Mouse (Mus musculus): ENCODE results near the gene Rpl24. TPM values are rescaled to one million over a fixed set of nuclear protein-coding genes. Genes with fewer than 3 reads are reported as not detected.
A peak's percentile ranks its signal among the peaks of the same experiment; 100 is the strongest.
"Not testable (repeated sequence)": the region's sequence is repeated elsewhere in the genome, so short reads cannot be mapped to it uniquely, and the experiment has no call there.

Gene Rpl24
- polyA plus RNA-seq, 1 experiment from 2014 or later = 608 TPM

DNA sequence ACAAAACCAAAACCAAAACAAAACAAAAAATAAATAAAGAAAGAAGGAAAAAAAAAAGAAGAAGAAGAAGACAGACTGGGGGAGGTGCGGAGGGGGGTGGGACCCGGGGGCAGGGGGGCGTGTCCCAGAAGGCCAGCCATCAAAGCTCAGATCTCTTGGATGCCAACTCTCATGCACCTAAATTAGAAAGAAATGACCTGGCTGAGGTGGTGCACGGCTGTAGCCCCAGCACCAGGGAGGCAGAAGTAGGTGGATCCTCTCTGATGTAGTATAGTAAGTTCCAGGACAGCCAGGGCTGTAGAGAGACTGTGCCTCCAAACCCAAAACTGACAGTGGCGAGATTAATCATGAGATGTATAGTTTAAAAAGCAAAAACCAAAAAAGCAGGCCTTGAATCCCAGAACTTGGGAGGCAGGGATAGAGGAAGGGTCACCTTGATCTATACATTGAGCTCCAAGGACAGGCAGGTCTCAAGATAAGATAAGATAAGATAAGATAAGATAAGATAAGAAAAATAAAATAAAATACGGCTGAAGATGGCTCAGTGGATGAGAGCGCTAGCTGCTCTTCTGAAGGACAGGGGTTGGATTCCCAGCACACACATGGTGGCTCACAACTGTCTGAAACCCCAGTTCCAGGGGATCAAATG, 14.3 kb upstream of the Rpl24 start:
- Histone ChIP-seq H3K4me3 (ENCODE audit: inconsistent target) (peak overlapping the region; percentile 45), H3K79me2 (ENCODE audit: inconsistent target) (no peaks in the 10 kb centered on the region), H3K36me3 (ENCODE audit: inconsistent target) (no peaks in the 10 kb centered on the region), H3K27ac (no peak overlapping the region)
- WGBS (ENCODE audit: missing documents) = 53% methylated on average over 7 of the region's 7 CpGs

DNA sequence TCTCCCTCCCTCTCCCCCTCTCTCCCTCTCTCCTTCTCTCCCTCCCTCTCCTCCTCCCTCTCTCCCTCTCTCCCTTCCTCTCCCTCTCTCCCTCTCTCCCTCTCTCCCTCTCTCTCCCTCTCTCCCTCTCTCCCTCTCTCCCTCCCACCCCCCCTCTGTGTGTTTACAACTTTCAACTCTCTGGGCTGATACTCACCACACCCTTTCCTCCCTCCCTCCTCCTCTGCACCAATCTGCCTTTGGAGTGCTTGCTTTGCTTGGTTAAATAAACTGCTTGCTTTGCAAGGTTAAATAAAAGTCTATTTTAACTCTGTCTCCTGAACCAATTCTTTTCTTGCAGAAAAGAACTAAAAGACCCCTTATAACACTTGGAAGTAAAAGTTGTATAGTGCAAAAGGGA, 13.3 kb upstream of the Rpl24 start:
- no peaks in the 10 kb centered on the region for H3K36me3 ChIP-seq (ENCODE audit: inconsistent target)
- H3K79me2 ChIP-seq (ENCODE audit: inconsistent target) = no peaks in the 10 kb centered on the region
- no peak overlapping the region for H3K27ac ChIP-seq
- H3K4me3 ChIP-seq (ENCODE audit: inconsistent target) = no peak overlapping the region

DNA sequence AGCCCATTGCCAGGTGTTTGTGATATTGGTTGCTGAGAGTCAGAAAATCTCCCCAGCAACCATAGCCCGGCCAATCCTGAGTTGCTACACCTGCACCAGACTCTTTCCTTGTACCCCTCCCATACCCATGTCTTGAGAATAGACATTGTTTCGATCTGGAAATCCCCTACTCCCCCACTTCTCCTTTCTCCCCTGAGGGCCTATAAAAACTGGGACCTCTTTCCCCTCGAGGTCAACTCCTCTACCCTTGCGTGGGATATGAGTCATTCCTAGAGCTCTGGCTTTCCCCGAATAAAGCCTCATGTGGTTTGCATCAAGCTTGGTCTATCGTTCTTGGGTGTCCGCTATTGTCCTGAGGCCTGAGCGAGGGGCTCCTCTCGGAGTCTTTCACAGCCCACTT, 11.9 kb upstream of the Rpl24 start:
- not testable (repeated sequence) for H3K27ac ChIP-seq
- WGBS (ENCODE audit: missing documents) = 57% methylated on average over 9 of the region's 9 CpGs

DNA sequence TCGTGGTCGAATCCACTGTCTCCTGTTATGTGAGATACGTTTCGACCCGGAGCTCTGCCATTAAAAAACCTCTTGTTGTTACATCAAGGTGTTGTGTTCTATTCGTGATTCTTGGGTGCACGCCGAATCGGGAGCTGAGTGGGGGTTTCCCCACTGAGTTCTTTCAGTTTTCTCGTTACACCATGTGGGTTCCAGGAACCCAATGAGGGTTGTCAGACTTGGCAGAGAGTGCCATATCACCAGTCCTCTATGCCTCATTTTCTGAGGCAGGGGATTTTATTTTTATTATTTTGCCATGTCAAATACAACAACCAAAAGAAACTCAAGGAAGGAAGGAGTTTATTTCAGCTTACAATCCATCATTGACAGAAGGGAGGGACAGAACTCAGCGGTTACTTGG, 3.0 kb upstream of the Rpl24 start:
- not testable (repeated sequence) for H3K36me3 ChIP-seq (ENCODE audit: inconsistent target); H3K27ac ChIP-seq; H3K4me3 ChIP-seq (ENCODE audit: inconsistent target)
- H3K79me2 ChIP-seq (ENCODE audit: inconsistent target) = peaks cover 17% of the 10 kb centered on the region
- WGBS (ENCODE audit: missing documents) = 93% methylated on average over 5 of the region's 11 CpGs

More for the DNA sequence above, 11.9 kb upstream of the Rpl24 start:
- H3K4me3 ChIP-seq (ENCODE audit: inconsistent target); H3K79me2 ChIP-seq (ENCODE audit: inconsistent target); H3K36me3 ChIP-seq (ENCODE audit: inconsistent target): not testable (repeated sequence)

DNA sequence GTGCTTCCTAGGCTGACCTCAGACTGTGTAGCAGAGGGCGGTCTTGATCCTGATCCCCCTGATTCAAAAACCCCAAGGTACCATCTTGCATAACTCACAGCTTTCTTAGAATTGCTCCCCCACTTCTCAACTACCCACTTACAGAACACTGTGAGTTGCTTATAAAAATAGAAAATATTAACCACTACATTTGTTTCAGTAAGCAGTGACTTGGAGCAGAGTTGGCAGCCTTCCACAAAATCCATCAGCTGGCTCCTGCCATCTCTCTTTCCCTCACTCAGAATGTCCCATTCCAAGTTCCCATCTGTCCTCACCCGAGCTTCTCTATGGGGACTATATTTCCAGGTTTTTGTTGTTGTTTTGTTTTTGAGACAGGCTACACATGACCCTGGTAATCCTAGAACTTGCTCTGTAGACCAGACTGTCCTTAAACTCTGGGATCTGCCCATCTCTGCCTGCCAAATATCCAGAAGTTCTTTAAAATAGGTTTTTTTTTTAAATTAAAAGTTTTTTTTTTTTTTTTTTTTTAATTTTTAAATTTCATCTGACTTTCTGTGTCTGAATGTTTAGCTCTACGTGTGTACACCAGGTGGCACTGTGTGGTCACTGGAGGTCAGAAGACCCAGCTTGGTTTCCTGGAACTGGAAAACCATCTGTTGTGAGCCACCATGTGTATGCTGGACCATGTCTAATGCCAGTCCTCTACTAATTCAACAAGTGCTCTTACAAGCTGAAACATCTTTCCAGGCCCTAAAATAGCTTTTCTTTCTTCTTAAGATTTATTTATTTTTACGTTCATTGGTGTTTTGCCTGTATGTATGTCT, 1.7 kb upstream of the Rpl24 start:
- Histone ChIP-seq H3K27ac (no peak overlapping the region), H3K36me3 (ENCODE audit: inconsistent target) (peaks cover 9% of the 10 kb centered on the region; the same call in 1 of the 2 replicates), H3K79me2 (ENCODE audit: inconsistent target) (peaks cover 29% of the 10 kb centered on the region), H3K4me3 (ENCODE audit: inconsistent target) (no peak overlapping the region)
- 65% methylated on average over 4 of the region's 4 CpGs for WGBS (ENCODE audit: missing documents)

DNA sequence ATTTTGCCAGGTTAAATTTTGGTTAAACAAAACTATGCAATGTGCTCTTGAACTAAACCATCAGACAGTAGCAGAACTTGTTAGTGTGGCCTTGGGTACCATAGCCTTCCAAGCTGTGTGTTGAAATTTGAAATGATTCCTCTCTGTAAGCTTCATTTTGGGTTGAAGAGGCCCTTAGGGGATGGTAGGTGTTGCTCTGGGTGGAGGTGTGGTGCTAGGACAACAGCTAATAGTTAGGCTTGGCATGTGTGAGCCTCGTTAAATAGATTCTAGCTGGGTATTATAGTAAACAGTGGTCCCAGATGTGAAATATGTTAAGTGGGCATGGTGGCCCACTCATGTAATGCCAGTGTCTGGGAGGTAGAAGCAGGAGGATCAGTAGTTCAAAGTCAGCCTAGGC, 1.1 kb downstream of the Rpl24 start:
- H3K79me2 ChIP-seq (ENCODE audit: inconsistent target) = peaks cover 48% of the 10 kb centered on the region
- peak overlapping the region; percentile 87 for H3K4me3 ChIP-seq (ENCODE audit: inconsistent target)
- H3K36me3 ChIP-seq (ENCODE audit: inconsistent target) = peaks cover 34% of the 10 kb centered on the region; the same call in 1 of the 2 replicates
- H3K27ac ChIP-seq = peak overlapping the region; percentile 51
- 40% methylated on average over 1 of the region's 1 CpGs for WGBS (ENCODE audit: missing documents)

DNA sequence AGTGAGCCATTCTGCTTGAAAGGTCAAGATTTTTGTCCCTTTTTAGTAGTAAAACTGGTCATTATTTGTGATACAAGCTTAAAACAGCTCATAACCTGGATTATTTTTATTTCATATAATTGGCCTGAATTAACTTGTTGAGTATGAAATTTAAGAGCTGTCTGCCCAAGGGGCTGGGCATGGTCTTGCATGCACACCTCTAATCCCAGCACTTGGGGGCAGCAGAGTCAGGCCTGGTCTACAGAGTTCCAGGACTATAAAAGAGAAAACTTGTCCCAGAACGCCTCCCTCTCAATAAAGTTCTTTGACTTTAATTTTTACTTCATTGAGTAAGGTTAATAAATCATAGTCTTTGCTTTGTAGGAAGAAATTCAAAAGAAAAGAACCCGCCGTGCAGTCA, 3.1 kb downstream of the Rpl24 start:
- 38% methylated on average over 1 of the region's 3 CpGs for WGBS (ENCODE audit: missing documents)
- peaks cover 34% of the 10 kb centered on the region; the same call in 1 of the 2 replicates for H3K36me3 ChIP-seq (ENCODE audit: inconsistent target)
- no peak overlapping the region for H3K27ac ChIP-seq
- H3K4me3 ChIP-seq (ENCODE audit: inconsistent target) = no peak overlapping the region
- peaks cover 48% of the 10 kb centered on the region for H3K79me2 ChIP-seq (ENCODE audit: inconsistent target)

DNA sequence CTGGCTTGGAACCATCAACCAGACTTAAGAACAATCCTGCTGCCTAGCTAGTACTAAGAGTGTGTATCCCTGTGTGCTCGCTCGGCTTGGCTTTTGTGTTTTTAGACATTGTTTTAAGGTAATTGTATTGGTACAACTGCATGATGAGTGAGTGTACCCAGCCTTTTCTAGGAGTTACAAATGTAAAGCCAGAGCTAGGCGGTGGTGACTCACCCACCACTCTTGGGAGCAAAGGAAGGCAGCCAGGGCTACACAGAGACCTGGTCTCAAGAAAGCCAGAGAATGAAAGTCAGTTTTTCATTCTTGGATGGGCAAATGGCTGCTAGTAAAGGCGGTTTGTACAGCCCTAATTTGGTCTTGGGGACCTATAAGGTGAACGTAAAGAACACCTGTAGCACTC, 4.3 kb downstream of the Rpl24 start:
- WGBS (ENCODE audit: missing documents) = 96% methylated on average over 5 of the region's 5 CpGs
- Histone ChIP-seq H3K36me3 (ENCODE audit: inconsistent target) (peaks cover 34% of the 10 kb centered on the region; the same call in 1 of the 2 replicates), H3K79me2 (ENCODE audit: inconsistent target) (peaks cover 58% of the 10 kb centered on the region), H3K4me3 (ENCODE audit: inconsistent target) (no peak overlapping the region), H3K27ac (no peak overlapping the region)

DNA sequence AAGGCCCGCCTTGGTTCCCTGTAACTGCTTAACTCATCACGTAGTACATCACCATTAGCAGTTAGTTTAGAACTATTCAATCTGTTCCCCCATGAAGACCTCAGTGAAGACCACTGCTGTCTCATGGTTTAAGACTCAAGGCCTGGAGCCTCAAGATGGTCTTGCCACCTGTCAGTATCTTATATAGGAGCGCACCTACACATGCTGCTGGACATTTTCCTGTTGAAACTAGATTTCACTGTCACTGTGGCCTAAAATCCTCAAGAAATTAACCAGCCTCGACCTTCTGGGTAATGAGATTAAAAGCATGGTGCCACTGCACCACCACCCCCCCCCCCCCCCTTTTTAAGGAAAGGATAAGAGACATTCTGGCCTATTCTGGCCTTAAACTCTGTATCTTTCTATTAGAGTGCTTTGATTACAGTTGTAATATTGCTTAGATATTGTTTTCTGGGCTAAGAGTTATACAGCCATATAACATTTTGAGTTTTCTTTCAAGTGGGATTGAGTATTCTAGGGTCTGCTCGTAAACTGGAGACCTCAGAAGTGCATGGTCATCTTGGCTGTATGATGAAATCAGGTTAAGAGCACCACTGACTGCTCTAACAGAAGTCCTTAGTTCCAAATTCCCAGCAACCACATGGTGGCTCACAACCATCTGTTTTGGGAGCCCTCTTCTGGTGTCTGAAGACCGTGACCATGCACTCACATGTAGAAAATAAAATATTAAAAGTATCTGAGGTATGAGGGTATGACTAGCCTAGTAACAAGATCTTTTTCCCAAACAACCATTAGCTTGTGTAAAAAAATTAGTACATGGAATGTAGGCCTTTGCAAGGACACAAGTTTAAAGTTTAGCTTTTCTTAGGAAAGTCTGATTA, 5.9 kb downstream of the Rpl24 start:
- Histone ChIP-seq H3K36me3 (ENCODE audit: inconsistent target) (peaks cover 34% of the 10 kb centered on the region; the same call in 1 of the 2 replicates), H3K27ac (no peak overlapping the region), H3K4me3 (ENCODE audit: inconsistent target) (no peak overlapping the region), H3K79me2 (ENCODE audit: inconsistent target) (peaks cover 67% of the 10 kb centered on the region)
- 61% methylated on average over 6 of the region's 6 CpGs for WGBS (ENCODE audit: missing documents)

DNA sequence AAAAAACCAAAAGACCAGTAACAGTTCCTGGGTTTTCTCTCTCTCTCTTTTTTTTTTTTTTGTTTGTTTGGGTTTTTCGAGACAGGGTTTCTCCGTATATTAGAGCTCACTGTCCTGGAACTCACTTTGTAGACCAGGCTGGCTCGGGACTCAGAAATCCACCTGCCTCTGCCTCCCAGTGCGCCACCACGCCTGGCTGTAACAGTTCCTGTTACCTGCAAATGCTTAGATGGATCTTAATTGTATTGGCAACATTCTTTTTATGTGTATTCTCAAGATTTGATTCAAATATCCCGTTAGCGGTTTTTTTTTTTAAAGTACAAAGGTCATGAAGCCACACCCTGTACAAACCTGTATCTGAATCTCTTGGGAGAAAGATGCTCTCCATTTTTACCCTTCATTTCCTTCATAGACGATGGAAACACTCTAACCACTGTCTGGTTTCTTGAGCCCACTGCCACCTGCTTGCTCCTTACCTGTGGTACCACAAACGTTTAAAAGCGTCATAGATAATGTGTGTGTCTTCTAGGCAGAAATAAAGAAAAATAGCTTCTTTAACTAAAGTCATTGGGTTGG, 6.6 kb downstream of the Rpl24 start:
- peak overlapping the region; percentile 48 for H3K4me3 ChIP-seq (ENCODE audit: inconsistent target)
- WGBS (ENCODE audit: missing documents) = 70% methylated on average over 9 of the region's 10 CpGs
- H3K79me2 ChIP-seq (ENCODE audit: inconsistent target) = peaks cover 67% of the 10 kb centered on the region
- H3K27ac ChIP-seq = 0 out of 2 replicates have a peak overlapping the region, but pooled peaks have one; percentile 7
- peaks cover 34% of the 10 kb centered on the region; the same call in 1 of the 2 replicates for H3K36me3 ChIP-seq (ENCODE audit: inconsistent target)

DNA sequence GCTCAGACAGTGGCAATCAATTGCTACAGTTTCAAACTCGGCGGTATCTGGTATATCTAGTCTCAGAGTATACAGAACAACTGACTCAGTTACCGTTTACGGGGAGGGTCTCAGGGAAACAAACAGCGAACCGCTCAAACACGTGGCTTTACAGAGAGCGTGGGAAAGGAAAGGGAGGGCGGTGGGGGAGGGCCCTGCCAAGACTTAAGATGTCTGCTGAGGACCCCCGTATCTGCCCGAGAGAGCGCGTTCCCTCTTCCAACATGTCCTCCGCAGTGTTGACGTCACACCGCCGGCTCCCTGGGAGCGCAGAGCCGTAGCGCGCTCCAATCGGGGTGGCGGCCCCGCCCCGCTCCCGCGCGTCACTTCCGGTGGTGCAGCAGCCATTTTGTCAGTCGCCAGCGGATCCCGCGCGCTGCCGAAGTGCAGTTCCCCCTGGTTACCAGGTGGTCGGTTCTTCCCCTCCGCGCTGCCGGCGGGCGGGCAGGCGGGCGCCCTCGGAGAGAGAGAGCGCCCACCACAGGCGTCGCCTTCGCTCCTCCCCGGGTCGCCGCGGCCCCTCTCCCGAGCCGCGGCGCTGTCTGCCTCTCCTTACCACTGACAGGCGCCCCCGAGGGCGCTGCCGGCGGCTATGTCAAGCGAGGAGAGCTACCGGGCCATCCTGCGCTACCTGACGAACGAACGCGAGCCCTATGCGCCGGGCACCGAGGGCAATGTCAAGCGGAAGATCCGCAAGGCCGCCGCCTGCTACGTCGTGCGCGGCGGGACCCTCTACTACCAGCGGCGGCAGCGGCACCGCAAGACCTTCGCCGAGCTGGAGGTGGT, 7.6 kb downstream of the Rpl24 start, which contains the start of gene Zbtb11:
TSS of gene Zbtb11 (plus strand) at position 453 of the 825 bp plus-strand sequence.
- Histone ChIP-seq H3K4me3 (ENCODE audit: inconsistent target) (peak within 1 kb of the TSS; percentile 82), H3K27ac (peak within 1 kb of the TSS; percentile 52), H3K36me3 (ENCODE audit: inconsistent target) (peaks cover 32% of the 10 kb centered on the region; the same call in 1 of the 2 replicates), H3K79me2 (ENCODE audit: inconsistent target) (peaks cover 68% of the 10 kb centered on the region)
- WGBS (ENCODE audit: missing documents) = under 1% methylated on average over 74 of the region's 86 CpGs

DNA sequence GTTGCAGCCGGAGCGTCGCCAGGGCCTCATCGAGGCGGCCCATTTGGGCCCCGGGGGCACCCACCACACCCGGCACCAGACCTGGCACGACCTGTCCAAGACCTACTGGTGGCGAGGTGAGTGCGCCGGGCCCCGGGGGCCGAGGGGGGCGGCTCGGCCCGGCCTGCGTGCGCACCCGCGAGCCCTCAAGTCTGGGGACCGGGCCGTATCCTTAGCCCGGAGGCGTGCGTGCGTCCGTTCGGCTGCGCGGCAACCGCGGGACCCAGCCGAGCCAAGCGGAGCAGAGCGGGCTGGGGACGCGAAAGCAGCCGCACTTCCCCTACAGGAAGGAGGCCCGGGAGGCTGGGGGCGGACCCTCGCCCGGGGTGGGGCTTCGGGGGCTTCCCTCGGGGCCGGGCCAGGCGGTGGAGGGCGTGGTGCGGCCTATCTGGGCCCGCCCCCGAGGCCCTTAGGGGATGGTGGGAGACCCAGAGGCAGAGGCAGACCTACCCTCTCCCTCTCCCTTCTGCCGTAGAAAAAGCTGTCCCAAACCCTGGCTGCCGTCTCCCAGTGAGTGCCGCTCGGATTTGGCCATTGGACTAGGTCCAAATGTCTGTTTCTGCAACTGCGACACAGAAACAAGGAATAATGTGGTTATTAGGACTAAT, 8.3 kb downstream of the Rpl24 start:
- H3K4me3 ChIP-seq (ENCODE audit: inconsistent target) = peak overlapping the region; percentile 82
- WGBS (ENCODE audit: missing documents) = 2% methylated on average over 31 of the region's 55 CpGs
- peaks cover 25% of the 10 kb centered on the region; the same call in 1 of the 2 replicates for H3K36me3 ChIP-seq (ENCODE audit: inconsistent target)
- H3K79me2 ChIP-seq (ENCODE audit: inconsistent target) = peaks cover 68% of the 10 kb centered on the region
- peak overlapping the region; percentile 52 for H3K27ac ChIP-seq

DNA sequence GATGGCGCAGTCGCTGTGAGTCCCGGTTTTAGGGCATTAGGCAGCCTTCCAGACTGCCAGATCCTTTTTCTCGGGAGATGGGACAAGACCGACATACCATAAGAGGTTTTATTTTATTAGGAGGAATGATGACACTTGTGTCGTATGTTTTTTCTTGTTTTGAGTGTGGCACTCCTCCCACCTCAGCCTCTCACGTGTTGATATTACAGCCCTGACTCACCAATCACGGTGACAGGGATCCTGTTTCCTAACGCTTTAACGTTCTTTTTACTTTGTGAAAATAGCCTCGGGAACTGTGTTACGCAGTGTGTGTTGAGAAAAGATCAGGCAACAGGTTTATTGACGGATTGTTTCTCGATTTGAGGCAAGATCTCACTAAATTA, 8.8 kb downstream of the Rpl24 start:
- peak overlapping the region; percentile 82 for H3K4me3 ChIP-seq (ENCODE audit: inconsistent target)
- H3K79me2 ChIP-seq (ENCODE audit: inconsistent target) = peaks cover 68% of the 10 kb centered on the region
- H3K36me3 ChIP-seq (ENCODE audit: inconsistent target) = peaks cover 19% of the 10 kb centered on the region; the same call in 1 of the 2 replicates
- H3K27ac ChIP-seq = peak overlapping the region; percentile 52
- 3% methylated on average over 13 of the region's 14 CpGs for whole genome bisulfite sequencing (ENCODE audit: missing documents)
